Mouse (Mus musculus) heart, adult 2 months (tissue): ENCODE data around the gene Lrfn2.

Experiments used
- CTCF ChIP-seq: fragments of 200-600 bp; IDR thresholded peaks from 2 replicates; pipeline ENCODE4 v1.8.1; 2022; ENCODE audit warnings: antibody characterized with exemption, mild to moderate bottlenecking, moderate library complexity
- POLR2A ChIP-seq: fragments of 200-500 bp; IDR thresholded peaks from 2 replicates; pipeline ENCODE4 v1.6.1; 2011; ENCODE audit warnings: mild to moderate bottlenecking, low read depth, low read length, control low read depth; ENCODE audit not compliant: insufficient read depth

DNA sequence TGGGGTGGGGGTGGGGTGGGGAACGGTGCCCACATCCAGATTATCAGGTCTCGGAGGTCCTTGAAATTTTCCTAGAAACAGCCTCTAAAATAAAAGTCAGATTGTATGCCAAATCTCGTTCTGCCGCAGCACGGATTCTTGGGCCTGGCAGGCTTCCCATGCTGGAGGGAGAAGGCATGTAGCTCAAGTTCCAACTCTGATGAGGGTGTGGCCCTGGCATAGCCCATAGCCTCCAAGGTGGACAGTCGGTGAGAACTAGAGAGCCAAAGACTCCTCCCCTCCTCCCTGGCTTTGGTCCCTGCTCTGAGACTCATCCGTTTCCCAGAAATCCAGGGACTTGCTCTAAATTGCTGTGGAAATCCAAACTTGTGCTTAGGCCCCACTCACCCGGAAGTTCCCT lies 99.6 kb downstream of the Lrfn2 start:
- TF ChIP-seq CTCF (no peak), POLR2A (no peak)
